Mouse (Mus musculus) midbrain, embryonic 14.5 days (tissue): Measurements from ENCODE around the gene Cntn4. TPM values are rescaled to one million over a fixed set of nuclear protein-coding genes. Genes with fewer than 3 reads are reported as not detected.
A peak's percentile ranks its signal among the peaks of the same experiment; 100 is the strongest.

Source experiments
- ATAC-seq: fragments of 200-750 bp; cut with Nextera tagmentation; 2 replicates; pipeline ENCODE4 v1.8.0; 2017; ENCODE audit warnings: moderate number of reproducible peaks, moderate library complexity; ENCODE audit not compliant: low FRiP score, low TSS enrichment
- DNase-seq: peaks from one replicate; pipeline ENCODE4 v3.0.0-alpha.2; 2015
- H3K27ac ChIP-seq: fragments of 300-500 bp; sonication (generic); replicated peaks from 2 replicates; pipeline ENCODE4 v1.5.1; 2014; ENCODE audit warnings: mild to moderate bottlenecking, low read depth, low read length, moderate library complexity
- H3K27me3 ChIP-seq: fragments of 300-500 bp; sonication (generic); 2 replicates; pipeline ENCODE4 v1.6.1; 2014; ENCODE audit warnings: low read length, control low read depth, mixed read lengths; ENCODE audit not compliant: control insufficient read depth, insufficient read depth
- H3K36me3 ChIP-seq: fragments of 300-500 bp; sonication (generic); 2 replicates; pipeline ENCODE4 v1.6.1; 2014; ENCODE audit warnings: low read length, control low read depth; ENCODE audit not compliant: control insufficient read depth, insufficient read depth
- H3K4me1 ChIP-seq: fragments of 300-500 bp; sonication (generic); 2 replicates; pipeline ENCODE4 v1.6.1; 2014; ENCODE audit warnings: mild to moderate bottlenecking, antibody characterized with exemption, low read length, control low read depth; ENCODE audit not compliant: control insufficient read depth, insufficient read depth
- H3K4me2 ChIP-seq: fragments of 300-500 bp; sonication (generic); 2 replicates; pipeline ENCODE4 v1.6.1; 2014; ENCODE audit warnings: mild to moderate bottlenecking, low read length, moderate library complexity
- H3K4me3 ChIP-seq: fragments of 300-500 bp; sonication (generic); replicated peaks from 2 replicates; pipeline ENCODE4 v1.5.1; 2014; ENCODE audit warnings: low read depth, low read length
- H3K9ac ChIP-seq: fragments of 300-500 bp; sonication (generic); replicated peaks from 2 replicates; pipeline ENCODE4 v1.6.1; 2014; ENCODE audit warnings: mild to moderate bottlenecking, low read length, moderate library complexity
- H3K9me3 ChIP-seq: fragments of 300-500 bp; sonication (generic); 2 replicates; pipeline ENCODE4 v1.6.1; 2016; ENCODE audit warnings: low read length, control low read depth, mixed read lengths; ENCODE audit not compliant: control insufficient read depth
- WGBS: fragments of 180-500 bp; shearing (Covaris S2); extraction: QIAGEN DNeasy Blood & Tissue Kit; methylation state at CpG from one replicate; pipeline ENCODE4 v1.1.7; 2014; 5-methylcytosine and 5-hydroxymethylcytosine counted together
- polyA plus RNA-seq: library from polyadenylated mRNA; unstranded; fragments of >200 nt; fragmentation: Nextera tagmentation; extraction: Ambion mirVana; gene quantifications from 2 replicates; pipeline ENCODE4 v1.2.1, GENCODE M21; 2014

The Cntn4 gene
- polyA plus RNA-seq, 1 experiment from 2014 or later = 29.8 TPM

DNA sequence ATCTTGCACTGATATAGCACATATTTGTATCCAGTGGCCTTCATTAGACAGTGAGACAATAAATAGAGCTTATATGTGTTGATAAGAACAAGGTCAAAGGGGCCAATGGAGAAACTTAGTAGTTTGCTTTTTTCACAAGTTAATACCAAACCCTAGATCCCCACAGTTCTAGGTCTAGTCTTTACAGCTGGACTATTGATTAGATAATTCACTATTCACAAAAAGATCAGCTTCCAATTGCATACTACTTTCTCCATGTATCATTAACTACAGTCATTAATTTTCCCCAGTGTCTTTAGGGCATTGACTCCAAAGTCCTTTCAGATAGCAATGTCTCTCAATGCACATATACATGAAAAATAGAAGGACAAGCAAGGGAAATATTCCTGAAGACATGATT is 745.5 kb downstream of the Cntn4 start:
- Histone ChIP-seq H3K9me3 (no peaks in the 10 kb centered on the region), H3K27me3 (no peaks in the 10 kb centered on the region), H3K4me3 (no peak overlapping the region), H3K36me3 (no peaks in the 10 kb centered on the region), H3K9ac (no peak overlapping the region), H3K4me1 (no peaks in the 10 kb centered on the region), H3K27ac (no peak overlapping the region), H3K4me2 (no peak overlapping the region)
- no peak for DNase-seq
- no peak for ATAC-seq

DNA sequence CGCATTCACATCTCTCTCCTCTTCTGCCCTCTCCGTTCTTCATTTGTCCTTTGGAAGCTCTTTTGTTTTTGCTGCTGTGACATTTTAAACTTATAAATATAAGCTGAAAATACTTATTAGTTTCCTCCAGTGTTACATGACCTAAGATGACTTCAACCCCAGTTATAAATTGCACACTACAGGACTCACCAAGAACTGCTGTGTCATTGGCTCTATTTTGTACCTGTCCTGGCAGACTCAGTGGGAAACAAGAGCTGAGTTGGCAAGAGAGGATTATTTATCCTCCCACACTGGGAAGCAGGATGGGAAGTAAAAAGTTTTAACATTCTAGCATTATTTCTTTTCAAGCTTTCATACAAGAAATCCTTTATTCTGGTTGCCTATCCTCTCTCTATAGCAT is 746.0 kb downstream of the Cntn4 start:
- ATAC-seq = no peak
- DNase-seq = no peak
- no peak overlapping the region for H3K4me2 ChIP-seq
- WGBS = 89% methylated on average over 2 of the region's 2 CpGs
- H3K4me1 ChIP-seq = no peaks in the 10 kb centered on the region
- no peak overlapping the region for H3K27ac ChIP-seq
- H3K27me3 ChIP-seq = no peaks in the 10 kb centered on the region
- H3K9ac ChIP-seq = no peak overlapping the region
- H3K9me3 ChIP-seq = no peaks in the 10 kb centered on the region
- H3K36me3 ChIP-seq = no peaks in the 10 kb centered on the region
- no peak overlapping the region for H3K4me3 ChIP-seq

DNA sequence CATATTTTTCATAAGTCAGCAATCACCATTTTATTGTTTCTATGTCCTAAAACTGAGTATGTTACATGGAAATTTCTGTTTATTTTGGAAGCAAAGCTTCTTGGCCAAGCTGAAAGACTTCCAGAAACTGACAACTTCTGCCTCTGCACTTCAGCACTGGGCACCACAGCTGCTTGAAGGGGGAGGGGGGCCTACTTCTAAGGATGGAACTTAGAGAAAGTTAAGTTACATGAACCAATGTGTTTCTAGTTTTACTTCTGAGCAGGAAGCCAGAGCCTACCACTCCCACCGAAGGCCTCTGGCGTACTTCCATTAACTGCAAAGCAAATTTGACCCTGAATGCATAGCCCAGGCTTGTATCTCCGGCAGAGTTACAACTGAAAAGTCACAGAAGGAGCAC is 749.2 kb downstream of the Cntn4 start:
- Histone ChIP-seq H3K27me3 (no peaks in the 10 kb centered on the region), H3K4me1 (no peaks in the 10 kb centered on the region), H3K9me3 (no peaks in the 10 kb centered on the region), H3K27ac (no peak overlapping the region), H3K4me2 (no peak overlapping the region), H3K4me3 (no peak overlapping the region), H3K9ac (no peak overlapping the region), H3K36me3 (no peaks in the 10 kb centered on the region)
- ATAC-seq (no peak), DNase-seq (no peak)
- WGBS = 81% methylated on average over 3 of the region's 3 CpGs

DNA sequence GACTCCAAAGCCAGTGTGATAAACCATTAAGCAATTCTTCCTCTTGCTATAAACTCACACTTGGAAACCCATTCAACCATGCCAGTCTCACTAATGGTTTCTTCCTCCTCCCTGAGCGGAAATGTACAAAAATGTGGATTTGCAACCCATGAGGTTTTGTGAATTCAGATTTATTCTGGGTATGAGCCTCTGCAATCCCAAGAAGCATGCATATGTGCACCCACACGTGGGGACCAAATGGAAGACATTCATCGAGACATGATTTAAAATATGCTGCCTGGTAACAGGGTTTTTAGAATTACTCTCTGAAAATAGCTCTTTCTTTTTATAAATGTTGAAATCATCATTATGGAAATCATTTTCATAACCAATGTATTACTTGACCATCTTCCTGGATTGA is 754.0 kb downstream of the Cntn4 start:
- DNase-seq (no peak), ATAC-seq (no peak)
- Histone ChIP-seq H3K27ac (no peak overlapping the region), H3K27me3 (no peaks in the 10 kb centered on the region), H3K9me3 (no peaks in the 10 kb centered on the region), H3K36me3 (no peaks in the 10 kb centered on the region), H3K9ac (no peak overlapping the region), H3K4me2 (no peak overlapping the region), H3K4me3 (no peak overlapping the region), H3K4me1 (no peaks in the 10 kb centered on the region)
- WGBS = 80% methylated on average over 3 of the region's 3 CpGs

DNA sequence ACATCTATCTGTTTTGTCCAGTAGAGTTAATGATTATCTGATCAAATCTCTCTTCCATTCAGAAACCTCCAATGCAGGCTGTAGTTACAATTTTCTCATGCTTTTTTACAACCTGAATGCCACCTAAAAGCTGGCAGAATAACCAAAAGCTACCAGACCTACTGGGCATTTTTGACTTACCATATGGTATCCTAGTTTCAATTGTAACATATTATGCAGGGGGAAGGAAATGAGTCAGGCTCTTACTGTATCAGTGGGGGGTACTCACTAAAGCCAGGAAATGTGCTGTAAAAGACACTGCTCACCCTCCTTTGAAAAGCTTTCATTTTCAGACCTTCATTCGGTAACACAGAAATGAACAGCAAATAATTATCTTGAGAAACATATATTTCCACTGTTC is 763.3 kb downstream of the Cntn4 start:
- WGBS = 60% methylated on average over 1 of the region's 1 CpGs

DNA sequence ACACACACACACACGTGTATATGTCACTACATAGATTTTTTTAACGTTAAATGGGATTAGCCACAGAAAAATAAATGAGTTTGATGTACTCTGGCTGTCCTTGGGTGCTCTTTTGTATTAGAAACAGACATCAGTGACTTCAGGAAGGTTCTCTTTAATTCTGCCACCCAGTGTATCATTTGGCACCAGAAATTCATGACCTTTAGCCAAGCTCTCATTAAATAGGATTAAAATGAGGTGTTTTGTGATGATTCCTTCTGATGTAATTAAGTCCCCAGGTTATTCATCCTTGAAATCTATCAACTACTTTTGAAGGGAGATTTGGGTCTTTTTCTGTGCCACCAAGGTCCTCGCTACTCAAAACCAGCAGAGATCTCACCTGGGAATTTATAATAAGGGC is 763.8 kb downstream of the Cntn4 start:
- no peaks in the 10 kb centered on the region for H3K9me3 ChIP-seq
- WGBS = 52% methylated on average over 3 of the region's 3 CpGs

More for the DNA sequence above, 763.3 kb downstream of the Cntn4 start:
- H3K4me2 ChIP-seq = no peak overlapping the region
- no peaks in the 10 kb centered on the region for H3K27me3 ChIP-seq
- no peak overlapping the region for H3K9ac ChIP-seq
- no peaks in the 10 kb centered on the region for H3K9me3 ChIP-seq
- ATAC-seq = no peak
- H3K4me3 ChIP-seq = no peak overlapping the region
- no peak overlapping the region for H3K27ac ChIP-seq
- H3K4me1 ChIP-seq = no peaks in the 10 kb centered on the region
- H3K36me3 ChIP-seq = no peaks in the 10 kb centered on the region
- DNase-seq = no peak

DNA sequence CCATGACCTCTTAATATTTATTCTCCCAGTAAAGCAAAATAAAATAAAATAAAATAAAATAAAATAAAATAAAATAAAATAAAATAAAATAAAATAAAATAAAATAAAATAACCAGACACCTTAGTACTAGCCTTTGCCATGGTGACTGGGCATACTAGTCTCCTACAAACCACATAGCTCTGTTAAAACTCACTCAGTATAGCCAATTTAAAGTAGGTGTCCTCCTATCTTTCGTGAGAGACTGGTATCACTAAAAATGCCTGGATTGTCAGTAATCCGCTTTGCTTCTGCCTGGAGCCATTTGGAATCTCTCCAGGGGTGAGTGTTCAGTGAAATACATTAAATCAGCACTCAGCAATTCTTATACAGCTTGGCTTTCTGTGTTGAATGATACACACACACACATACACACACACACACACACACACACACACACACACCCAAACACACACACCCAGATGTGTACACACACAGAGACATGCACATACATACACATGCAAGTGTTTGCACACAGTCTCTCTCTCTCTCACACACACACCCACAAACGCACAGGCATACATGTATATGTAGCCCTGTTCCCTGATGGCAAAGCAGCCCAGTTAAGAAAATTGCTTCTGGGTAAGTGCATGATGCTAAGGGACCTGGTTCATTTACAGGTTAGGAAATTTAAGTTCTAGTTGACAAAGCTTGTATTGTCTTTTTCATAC is 776.8 kb downstream of the Cntn4 start:
- Histone ChIP-seq H3K4me2 (no peak overlapping the region), H3K9me3 (no peaks in the 10 kb centered on the region), H3K27ac (peak overlapping the region; percentile 60; the same call in 1 of the 2 replicates), H3K4me3 (no peak overlapping the region), H3K9ac (no peak overlapping the region), H3K4me1 (0 out of 2 replicates have a peak, but pooled peaks cover 10% of the 10 kb centered on the region), H3K36me3 (no peaks in the 10 kb centered on the region), H3K27me3 (no peaks in the 10 kb centered on the region)
- 48% methylated on average over 3 of the region's 3 CpGs for WGBS
- peak; percentile 70 for DNase-seq
- peak; percentile 53; the same call in 1 of the 2 replicates for ATAC-seq

More for the DNA sequence above, 763.8 kb downstream of the Cntn4 start:
- no peaks in the 10 kb centered on the region for H3K4me1 ChIP-seq
- no peak overlapping the region for H3K4me2 ChIP-seq
- H3K27ac ChIP-seq = no peak overlapping the region
- ATAC-seq = no peak
- no peak for DNase-seq
- no peaks in the 10 kb centered on the region for H3K36me3 ChIP-seq
- no peak overlapping the region for H3K4me3 ChIP-seq
- no peaks in the 10 kb centered on the region for H3K27me3 ChIP-seq
- no peak overlapping the region for H3K9ac ChIP-seq

DNA sequence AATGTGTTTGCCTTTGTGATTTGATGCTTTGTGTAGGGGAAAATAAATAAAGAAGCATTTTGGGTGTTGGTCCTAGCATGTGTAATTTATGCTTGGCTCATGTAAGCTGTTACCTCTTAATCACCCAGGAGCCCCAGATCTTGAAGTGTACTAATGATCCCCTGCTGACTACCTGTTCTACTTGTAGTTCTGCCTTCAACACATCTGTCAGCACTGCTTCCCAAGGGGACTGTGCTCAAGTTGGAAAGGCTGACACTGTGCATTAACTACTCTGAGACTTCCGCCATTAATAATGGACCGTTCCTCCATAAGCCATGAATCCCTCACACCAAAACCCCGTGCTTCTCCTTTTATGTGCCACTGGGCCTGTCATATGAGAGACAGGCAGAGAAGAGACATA is 778.2 kb downstream of the Cntn4 start:
- Histone ChIP-seq H3K27me3 (no peaks in the 10 kb centered on the region), H3K36me3 (no peaks in the 10 kb centered on the region), H3K9me3 (no peaks in the 10 kb centered on the region), H3K4me1 (0 out of 2 replicates have a peak, but pooled peaks cover 10% of the 10 kb centered on the region), H3K4me3 (no peak overlapping the region), H3K9ac (no peak overlapping the region), H3K4me2 (no peak overlapping the region), H3K27ac (0 out of 2 replicates have a peak overlapping the region, but pooled peaks have one; percentile 14)
- peak; percentile 56 for DNase-seq
- peak; percentile 27; the same call in 1 of the 2 replicates for ATAC-seq
- 74% methylated on average over 3 of the region's 3 CpGs for WGBS

DNA sequence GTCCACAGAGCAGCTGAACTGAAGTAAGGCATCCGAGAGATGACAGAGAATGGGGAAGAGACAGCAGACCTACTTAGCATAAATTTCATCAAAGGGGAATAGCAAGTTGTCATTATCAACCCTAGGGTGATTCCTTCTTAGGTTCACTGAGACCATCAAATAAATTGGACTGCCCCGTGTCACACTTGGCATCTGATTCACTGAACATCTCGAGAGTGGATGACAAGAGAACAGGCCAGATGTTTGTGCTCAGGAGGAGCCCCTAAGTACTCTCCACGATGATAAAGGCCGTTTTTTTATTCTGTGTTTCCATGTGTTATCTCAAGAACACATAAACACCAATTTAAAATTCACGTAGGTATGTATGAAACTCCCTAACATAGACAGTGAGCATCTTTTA is 780.7 kb downstream of the Cntn4 start:
- no peaks in the 10 kb centered on the region for H3K9me3 ChIP-seq
- WGBS = 64% methylated on average over 6 of the region's 6 CpGs
- H3K27me3 ChIP-seq = no peaks in the 10 kb centered on the region
- H3K4me3 ChIP-seq = no peak overlapping the region
- H3K36me3 ChIP-seq = no peaks in the 10 kb centered on the region
- H3K4me1 ChIP-seq = 0 out of 2 replicates have a peak, but pooled peaks cover 10% of the 10 kb centered on the region
- no peak overlapping the region for H3K9ac ChIP-seq
- DNase-seq = no peak
- ATAC-seq = no peak
- no peak overlapping the region for H3K4me2 ChIP-seq
- H3K27ac ChIP-seq = no peak overlapping the region
